Mouse (Mus musculus): ENCODE results near the gene 6330409D20Rik.
A peak's percentile ranks its signal among the peaks of the same experiment; 100 is the strongest.

Gene 6330409D20Rik

DNA sequence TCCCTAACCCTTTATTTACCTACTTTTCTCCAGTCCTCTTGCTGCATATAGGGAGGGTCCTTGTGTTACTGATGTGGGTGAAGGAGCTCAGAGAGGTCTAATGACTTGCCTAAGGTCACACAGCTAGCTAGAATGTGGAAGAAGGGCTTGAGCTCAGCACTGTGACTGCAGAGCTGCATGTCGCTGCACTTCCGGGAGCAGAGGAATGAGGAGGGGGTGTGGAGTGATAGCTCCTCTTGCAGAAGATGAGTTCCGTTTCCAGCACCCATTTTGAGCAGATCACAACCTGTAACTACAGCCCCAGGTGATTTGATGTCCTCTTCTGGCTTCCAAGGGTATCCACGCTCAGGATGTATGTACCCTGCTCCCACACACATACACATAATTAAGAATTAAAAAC is 16.7 kb downstream of the 6330409D20Rik start:
- no peak for DNase-seq (ENCODE audit: low spot score in 2 of 2)

DNA sequence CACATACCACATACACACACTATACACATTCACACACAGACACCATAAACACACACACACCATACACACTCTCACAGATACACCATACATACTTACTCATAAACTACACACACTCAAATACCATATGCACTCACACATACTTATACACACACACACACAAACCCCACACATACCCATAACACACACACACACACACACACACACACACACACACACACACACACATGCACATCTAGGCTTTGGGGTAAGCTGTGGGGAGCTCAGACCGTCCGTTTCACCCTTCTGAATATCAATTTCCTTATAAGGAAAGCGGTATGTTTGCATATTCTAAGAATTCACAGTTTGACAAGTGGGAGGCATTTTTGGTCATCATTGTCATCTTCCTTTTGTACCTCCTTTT is 18.2 kb downstream of the 6330409D20Rik start:
- DNase-seq (ENCODE audit: low spot score in 2 of 2), result no peak

- no peak for DNase-seq (ENCODE audit: low spot score in 2 of 2)
Measured at GRCm38 (mm10) chr2:32722046-32722445, 18.8 kb downstream of the 6330409D20Rik start.

- DNase-seq (ENCODE audit: low spot score in 2 of 2), result no peak
Measured at GRCm38 (mm10) chr2:32720681-32721229, 20.1 kb downstream of the 6330409D20Rik start, which contains the start of gene Sh2d3c. TSS of gene Sh2d3c (plus strand) at chr2:32721055.

GRCm38 (mm10) chr2:32720053-32720452 is 20.8 kb downstream of the 6330409D20Rik start:
- no peak for DNase-seq (ENCODE audit: low spot score in 2 of 2)

DNA sequence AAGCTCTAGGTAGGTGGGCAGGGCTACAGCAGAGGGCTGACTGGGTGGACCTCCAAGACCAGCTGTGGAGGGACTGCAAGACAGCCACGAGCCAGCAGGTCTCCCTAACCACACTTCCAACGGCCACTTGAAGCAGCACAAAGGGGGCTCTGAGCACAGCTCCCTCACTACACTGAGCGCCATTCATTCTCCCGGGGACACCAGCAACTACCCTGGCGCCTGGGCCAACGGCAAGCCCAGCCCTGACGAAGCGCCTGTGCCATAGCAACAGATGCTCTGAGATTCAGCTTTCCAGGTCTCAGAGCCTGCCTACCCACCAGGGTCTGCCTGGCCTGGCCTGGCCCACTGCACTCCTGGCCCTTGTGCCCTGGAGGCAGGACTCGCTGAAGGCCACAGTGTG is 22.1 kb downstream of the 6330409D20Rik start:
- peak; percentile 36 to 41 for DNase-seq (ENCODE audit: low spot score in 2 of 2)

DNA sequence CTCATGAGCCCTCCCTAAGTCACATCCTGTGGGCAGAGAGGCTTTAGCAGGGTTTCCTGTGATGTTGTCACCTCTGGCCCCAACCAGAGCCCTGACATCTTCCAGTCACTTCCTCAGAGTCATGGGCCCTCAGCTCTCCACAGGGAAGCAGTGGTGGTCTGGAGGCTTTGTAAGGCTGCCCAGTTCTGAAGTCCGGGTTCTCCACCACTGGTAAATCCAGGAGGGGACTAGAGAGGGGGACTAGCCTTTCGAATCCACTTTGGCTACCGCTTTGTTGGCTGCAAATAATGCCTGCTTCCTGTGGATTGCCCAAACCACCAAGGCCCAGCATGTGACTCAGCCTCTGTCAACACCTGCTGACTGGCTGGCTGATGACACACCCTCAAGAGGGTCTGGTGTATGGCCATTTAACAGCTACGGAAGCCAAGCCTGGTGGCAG is 25.8 kb downstream of the 6330409D20Rik start:
- no peak for DNase-seq (ENCODE audit: low spot score in 2 of 2)

GRCm38 (mm10) chr2:32714117-32714986 is 26.5 kb downstream of the 6330409D20Rik start:
- DNase-seq (ENCODE audit: low spot score in 2 of 2), result no peak

- peak; percentile 84 to 87 for DNase-seq (ENCODE audit: low spot score in 2 of 2)
Measured at GRCm38 (mm10) chr2:32712934-32713817, 27.6 kb downstream of the 6330409D20Rik start, which contains the start of gene Cdk9. TSS of gene Cdk9 (minus strand) at chr2:32713076.

DNA sequence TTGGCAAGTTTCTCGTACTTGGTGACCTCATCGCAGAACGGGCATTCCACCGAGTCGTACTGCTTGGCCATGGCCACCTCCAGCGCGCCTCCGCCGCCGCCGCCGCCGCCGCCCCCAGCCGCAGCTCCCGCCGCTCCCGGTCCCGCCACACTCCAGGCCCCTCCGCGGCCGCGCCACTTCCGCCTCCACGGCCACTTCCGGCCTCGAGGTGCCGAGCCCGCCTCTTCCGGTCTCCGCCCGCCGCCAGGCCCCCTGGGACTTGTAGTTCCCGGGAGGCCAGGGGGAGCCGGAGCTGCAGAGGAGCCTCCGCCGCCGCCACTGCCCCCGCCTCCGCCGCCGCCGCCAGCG is 28.3 kb downstream of the 6330409D20Rik start:
- peak; percentile 84 to 87 for DNase-seq (ENCODE audit: low spot score in 2 of 2)

DNA sequence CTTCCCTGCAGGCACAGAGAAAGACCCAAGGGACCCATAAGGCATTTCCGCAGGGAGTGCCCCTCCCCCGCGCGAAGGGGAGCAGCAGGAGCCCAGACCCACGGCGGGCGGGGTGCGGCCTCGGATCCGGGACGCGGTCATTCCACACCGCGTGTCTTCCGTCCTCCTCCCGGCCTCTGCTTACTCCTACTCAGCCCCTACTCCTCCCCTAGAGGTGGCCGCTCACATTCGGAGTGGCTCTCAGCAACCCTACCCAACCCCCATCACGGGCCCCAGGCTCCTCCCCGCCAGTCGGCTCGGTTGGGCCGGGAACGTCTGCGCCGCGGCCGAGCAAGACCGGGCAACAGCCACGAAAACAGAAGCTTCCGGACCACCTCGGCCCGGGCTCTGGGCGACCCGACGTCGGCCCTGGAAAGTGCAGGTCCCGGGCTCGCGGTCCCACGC is 28.7 kb downstream of the 6330409D20Rik start:
- DNase-seq (ENCODE audit: low spot score in 2 of 2), result no peak

DNA sequence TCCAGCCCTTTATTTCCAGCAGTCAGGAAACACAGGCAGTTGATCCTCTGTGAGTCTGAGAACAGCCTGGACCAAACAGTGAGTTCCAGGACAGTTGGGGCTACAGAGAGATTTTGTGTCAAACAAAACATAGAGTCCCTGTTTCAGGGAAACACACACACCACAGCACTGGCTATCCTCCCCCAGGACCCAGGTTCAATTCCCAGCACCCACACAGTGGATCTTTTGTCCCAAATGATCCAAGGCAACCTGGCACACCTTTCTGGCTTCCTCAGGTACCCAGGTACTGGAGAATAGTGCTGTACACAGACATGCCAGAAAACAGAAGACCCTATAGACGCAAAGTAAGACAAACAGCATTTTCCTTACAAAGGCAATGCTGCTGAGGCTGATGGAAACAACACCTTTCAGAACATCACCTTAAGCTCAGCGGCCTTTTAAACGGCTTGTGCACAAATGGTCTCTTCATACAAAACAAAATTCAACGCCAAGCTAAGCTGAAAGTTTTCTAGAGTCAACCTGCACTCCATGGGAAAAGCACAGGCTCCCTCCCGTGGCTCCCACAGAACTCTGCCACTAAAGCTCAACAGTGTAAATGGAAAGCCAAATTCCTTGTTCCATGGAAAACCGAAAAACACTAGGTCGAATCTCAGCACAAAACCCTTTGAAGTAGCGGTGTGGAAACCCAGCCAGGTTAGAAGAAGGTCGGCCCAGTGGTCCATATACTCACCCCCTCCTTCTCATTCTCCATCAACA is 29.3 kb downstream of the 6330409D20Rik start:
- DNase-seq (ENCODE audit: low spot score in 2 of 2), result no peak

DNA sequence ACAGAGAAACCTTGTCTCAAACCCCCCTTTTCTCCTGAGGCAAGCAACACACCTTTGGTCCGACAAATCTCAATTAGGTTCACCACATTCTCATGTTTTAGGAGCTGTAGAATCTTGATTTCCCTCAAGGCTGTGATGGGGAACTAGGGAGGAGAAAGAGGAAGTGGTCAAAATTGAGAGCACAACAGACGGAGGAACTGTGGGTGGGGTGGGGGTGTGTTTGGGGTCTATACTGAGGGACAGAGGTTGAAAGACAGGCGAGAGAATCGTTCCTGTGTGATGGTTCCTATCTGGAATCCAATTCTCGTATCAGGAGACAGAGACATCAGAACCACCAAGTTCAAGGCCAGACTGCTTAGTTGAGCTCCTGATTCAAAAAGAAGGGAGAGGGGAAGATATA is 30.4 kb downstream of the 6330409D20Rik start:
- DNase-seq (ENCODE audit: low spot score in 2 of 2), result no peak

- no peak for DNase-seq (ENCODE audit: low spot score in 2 of 2)
Measured at GRCm38 (mm10) chr2:32709521-32710137, 31.2 kb downstream of the 6330409D20Rik start.

GRCm38 (mm10) chr2:32708643-32709042 is 32.2 kb downstream of the 6330409D20Rik start:
- DNase-seq (ENCODE audit: low spot score in 2 of 2), result no peak

- DNase-seq (ENCODE audit: low spot score in 2 of 2), result no peak
Measured at GRCm38 (mm10) chr2:32706971-32707370, 33.8 kb downstream of the 6330409D20Rik start.

- DNase-seq (ENCODE audit: low spot score in 2 of 2), result no peak
Measured at GRCm38 (mm10) chr2:32705018-32705417, 35.8 kb downstream of the 6330409D20Rik start.

DNA sequence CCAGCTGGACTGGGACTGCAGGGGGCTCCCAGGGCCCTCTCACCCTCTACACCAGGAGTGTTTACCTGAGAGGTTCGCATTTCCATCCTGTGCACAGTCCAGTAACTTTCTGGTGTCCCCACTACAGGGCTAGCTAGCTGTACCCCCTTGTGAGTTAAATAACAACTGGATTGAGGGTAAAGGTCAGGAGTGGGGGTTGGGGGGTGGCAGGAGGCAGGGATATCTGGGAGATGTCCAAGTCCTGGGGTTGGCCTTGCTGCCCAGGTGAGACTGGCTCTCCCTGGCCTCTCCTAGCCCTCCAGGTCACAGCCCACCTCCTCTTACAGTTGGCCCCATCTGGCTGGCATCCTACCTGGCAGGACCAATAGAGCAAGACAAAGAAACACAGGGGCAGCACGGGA is 36.8 kb downstream of the 6330409D20Rik start, which contains the start of gene Fpgs:
TSS of gene Fpgs (minus strand) at position 125 of the 401 bp plus-strand sequence.
- DNase-seq (ENCODE audit: low spot score in 2 of 2), result no peak

- no peak for DNase-seq (ENCODE audit: low spot score in 2 of 2)
Measured at GRCm38 (mm10) chr2:32703046-32703445, 37.8 kb downstream of the 6330409D20Rik start.

DNA sequence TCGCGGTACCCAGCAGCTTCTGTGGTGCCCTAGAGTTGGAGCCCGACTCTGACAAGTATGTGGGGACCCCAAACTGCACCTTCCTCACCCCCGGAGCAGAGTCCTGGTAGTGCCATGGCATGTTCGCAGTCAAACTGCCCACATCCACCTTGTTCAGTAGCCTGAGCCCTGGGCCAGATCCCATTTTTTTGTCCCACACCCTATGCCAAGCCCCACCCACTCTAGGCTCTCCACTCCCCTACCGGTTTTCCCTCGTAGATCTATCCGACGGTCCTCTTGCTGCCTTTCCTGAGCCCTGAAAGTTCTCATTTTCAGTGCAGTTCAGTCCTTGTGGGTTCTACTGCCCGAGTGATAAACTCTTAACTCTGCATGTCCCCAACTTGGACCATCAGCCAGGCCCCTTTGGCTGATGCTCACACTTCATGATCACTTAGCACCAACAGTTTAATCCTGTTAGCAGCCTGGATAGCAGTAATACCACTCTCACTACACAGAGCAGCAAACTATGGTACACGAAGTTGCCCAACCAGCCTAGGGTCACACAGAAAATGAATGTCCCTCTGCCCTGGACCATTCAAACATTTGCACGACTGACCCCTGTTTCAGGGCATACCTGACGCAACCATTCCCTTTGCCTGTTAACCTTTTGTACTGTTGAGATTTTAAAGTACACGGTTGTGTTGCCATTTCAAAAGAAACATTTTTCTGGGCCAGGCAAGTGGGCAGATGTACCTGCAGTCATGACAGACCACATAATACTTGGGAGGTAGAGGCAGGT is 39.7 kb downstream of the 6330409D20Rik start:
- no peak for DNase-seq (ENCODE audit: low spot score in 2 of 2)
